Mouse (Mus musculus) intestine, embryonic 14.5 days (tissue): ENCODE measurements at regions not wholly inside any gene's neighbourhood (a gene's known extent, or its start where the extent isn't known, plus 50 kb on each side); places are given as distances from the start of the nearest gene placed in this dataset.
"Not testable (repeated sequence)": the region's sequence is repeated elsewhere in the genome, so short reads cannot be mapped to it uniquely, and the experiment has no call there.

Experiments used
- ATAC-seq: fragments of 200-750 bp; cut with Nextera tagmentation; replicated peaks from 2 replicates; pipeline ENCODE4 v1.8.0; 2017; ENCODE audit warnings: low read depth, moderate number of reproducible peaks, moderate TSS enrichment, moderate library complexity; ENCODE audit not compliant: low FRiP score, low TSS enrichment
- DNase-seq: peaks from one replicate; pipeline ENCODE4 v3.0.0-alpha.2; 2018; ENCODE audit warnings: low spot score
- H3K27ac ChIP-seq: fragments of 300-500 bp; sonication (generic); 2 replicates; pipeline ENCODE4 v1.5.1; 2014; ENCODE audit warnings: low read depth, mild to moderate bottlenecking, control low read depth
- H3K27me3 ChIP-seq: fragments of 300-500 bp; sonication (generic); replicated peaks from 2 replicates; pipeline ENCODE4 v1.6.1; 2014; ENCODE audit warnings: low read length, control low read depth; ENCODE audit not compliant: control insufficient read depth, insufficient read depth
- H3K36me3 ChIP-seq: fragments of 300-500 bp; sonication (generic); 2 replicates; pipeline ENCODE4 v1.6.1; 2014; ENCODE audit warnings: low read length, control low read depth; ENCODE audit not compliant: control insufficient read depth, insufficient read depth
- H3K4me1 ChIP-seq: fragments of 300-500 bp; sonication (generic); replicated peaks from 2 replicates; pipeline ENCODE4 v1.6.1; 2014; ENCODE audit warnings: low read length, control low read depth, mixed read lengths; ENCODE audit not compliant: control insufficient read depth, insufficient read depth
- H3K4me2 ChIP-seq: fragments of 300-500 bp; sonication (generic); 2 replicates; pipeline ENCODE4 v1.6.1; 2014; ENCODE audit warnings: low read length
- H3K4me3 ChIP-seq: fragments of 300-500 bp; sonication (generic); 2 replicates; pipeline ENCODE4 v1.5.1; 2014; ENCODE audit warnings: low read depth, low read length, control low read depth, mixed read lengths
- H3K9ac ChIP-seq: fragments of 300-500 bp; sonication (generic); 2 replicates; pipeline ENCODE4 v1.6.1; 2014; ENCODE audit warnings: mild to moderate bottlenecking, low read length
- H3K9me3 ChIP-seq: fragments of 300-500 bp; sonication (generic); 2 replicates; pipeline ENCODE4 v1.6.1; 2016; ENCODE audit warnings: low read length, control low read depth; ENCODE audit not compliant: control insufficient read depth
- WGBS: fragments of 180-500 bp; shearing (Covaris S2); extraction: QIAGEN DNeasy Blood & Tissue Kit; methylation state at CpG from one replicate; pipeline ENCODE4 v1.1.7; 2014; 5-methylcytosine and 5-hydroxymethylcytosine counted together

GRCm38 (mm10) chr1:184169967-184170366 lies 135.9 kb upstream of the 1700056E22Rik start:
- Histone ChIP-seq H3K27me3 (no peaks in the 10 kb centered on the region), H3K9ac (no peak overlapping the region), H3K27ac (no peak overlapping the region), H3K36me3 (no peaks in the 10 kb centered on the region), H3K4me3 (no peak overlapping the region), H3K9me3 (no peaks in the 10 kb centered on the region), H3K4me1 (no peaks in the 10 kb centered on the region), H3K4me2 (no peak overlapping the region)
- no peak for ATAC-seq
- WGBS: 50% methylated on average over 1 of the region's 1 CpGs
- DNase-seq: no peak

DNA sequence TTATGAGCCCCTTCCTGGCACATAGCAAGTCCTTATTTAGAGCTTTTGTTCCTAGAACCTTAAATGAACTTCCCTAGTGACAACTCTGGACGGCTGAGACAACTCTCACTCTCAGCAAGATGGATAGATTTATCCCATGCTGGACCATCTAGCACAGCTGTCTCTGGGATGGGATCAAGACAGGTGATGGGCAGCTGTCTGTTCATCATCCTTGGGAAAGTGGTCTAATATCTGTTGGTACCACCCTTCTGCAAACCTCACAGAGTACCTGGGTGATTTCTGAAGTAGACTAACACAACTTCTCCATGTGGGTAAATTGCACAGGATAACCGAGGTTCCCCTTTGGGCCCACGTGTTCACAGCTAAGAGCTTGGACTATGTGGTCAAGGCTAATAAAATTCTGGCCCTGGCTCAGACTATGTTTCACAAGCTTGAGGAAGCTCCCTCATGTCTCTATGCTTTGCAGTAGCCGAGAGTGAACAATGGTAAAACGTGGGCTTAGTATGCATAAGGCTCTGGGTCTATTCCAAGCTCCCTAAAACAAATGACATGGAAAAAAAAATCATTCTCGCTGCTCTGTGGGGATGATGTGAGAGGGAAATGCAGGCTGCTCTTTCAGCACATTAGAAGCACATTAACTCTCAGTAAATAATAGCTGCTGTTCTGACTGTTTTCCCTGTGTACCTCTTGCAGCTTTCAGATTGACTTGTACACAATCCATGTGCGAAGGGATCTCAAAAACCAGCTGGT lies 135.1 kb upstream of the 1700056E22Rik start:
- ATAC-seq: no peak
- Histone ChIP-seq H3K36me3 (no peaks in the 10 kb centered on the region), H3K4me2 (no peak overlapping the region), H3K4me1 (no peaks in the 10 kb centered on the region), H3K9me3 (no peaks in the 10 kb centered on the region), H3K27me3 (no peaks in the 10 kb centered on the region), H3K9ac (no peak overlapping the region), H3K27ac (no peak overlapping the region), H3K4me3 (no peak overlapping the region)
- 69% methylated on average over 7 of the region's 7 CpGs for WGBS
- DNase-seq: no peak

- Histone ChIP-seq H3K27ac (no peak overlapping the region), H3K4me1 (no peaks in the 10 kb centered on the region), H3K9ac (no peak overlapping the region), H3K4me3 (no peak overlapping the region), H3K4me2 (no peak overlapping the region), H3K27me3 (no peaks in the 10 kb centered on the region), H3K9me3 (no peaks in the 10 kb centered on the region), H3K36me3 (no peaks in the 10 kb centered on the region)
- ATAC-seq (no peak), DNase-seq (no peak)
- WGBS: 71% methylated on average over 2 of the region's 2 CpGs
These were observed 132.8 kb upstream of the 1700056E22Rik start for GRCm38 (mm10) chr1:184166951-184167350.

DNA sequence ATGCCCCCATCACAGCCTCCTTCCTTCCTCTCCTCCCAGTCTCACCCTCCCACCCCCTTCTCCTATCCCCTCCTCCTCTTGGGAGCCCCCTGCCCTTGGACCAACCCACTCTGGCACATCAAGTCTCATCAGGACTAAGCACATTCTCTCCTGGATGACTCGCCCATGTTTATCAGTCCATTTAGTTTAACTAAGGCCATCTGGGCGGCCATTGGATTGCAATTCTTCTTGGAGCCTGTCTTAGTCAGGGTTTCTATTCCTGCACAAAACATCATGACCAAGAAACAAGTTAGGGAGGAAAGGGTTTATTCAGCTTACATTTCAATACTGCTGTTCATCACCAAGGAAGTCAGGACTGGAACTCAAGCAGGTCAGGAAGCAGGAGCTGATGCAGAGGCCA lies 128.4 kb upstream of the 1700056E22Rik start:
- H3K27ac ChIP-seq, H3K9ac ChIP-seq, ATAC-seq, H3K4me3 ChIP-seq, H3K4me2 ChIP-seq, H3K36me3 ChIP-seq, H3K9me3 ChIP-seq, H3K27me3 ChIP-seq, DNase-seq, H3K4me1 ChIP-seq: not testable (repeated sequence)
- 76% methylated on average over 2 of the region's 2 CpGs for WGBS

DNA sequence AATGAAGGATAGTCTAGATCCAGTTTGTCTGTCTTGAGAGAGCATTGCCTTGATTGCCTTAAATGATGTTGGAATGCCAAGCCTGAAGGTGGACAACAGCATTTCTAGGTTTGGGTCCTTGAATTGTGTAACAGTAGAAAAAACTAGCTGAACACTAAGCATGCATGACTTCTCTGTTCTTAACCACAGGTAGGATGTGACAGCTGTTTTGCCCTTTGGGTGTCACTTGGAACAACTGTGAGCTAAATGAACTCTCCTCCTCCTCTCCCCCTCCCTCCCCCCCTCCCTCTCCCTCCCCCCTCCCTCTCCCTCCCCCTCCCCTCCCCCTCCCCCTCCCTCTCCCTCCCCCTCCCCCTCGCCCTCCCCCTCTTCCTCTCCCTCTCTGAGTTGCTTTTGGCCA lies 113.6 kb upstream of the 1700056E22Rik start:
- H3K9me3 ChIP-seq: no peaks in the 10 kb centered on the region
- DNase-seq (no peak), ATAC-seq (no peak)
- no peaks in the 10 kb centered on the region for H3K27me3 ChIP-seq
- no peaks in the 10 kb centered on the region for H3K36me3 ChIP-seq
- H3K4me1 ChIP-seq: no peaks in the 10 kb centered on the region
- H3K4me3 ChIP-seq: no peak overlapping the region
- WGBS: no CpG with 5 or more reads among the region's 1 CpGs
- H3K4me2 ChIP-seq: no peak overlapping the region
- no peak overlapping the region for H3K9ac ChIP-seq
- no peak overlapping the region for H3K27ac ChIP-seq

GRCm38 (mm10) chr1:184142974-184143373 lies 108.9 kb upstream of the 1700056E22Rik start:
- H3K9me3 ChIP-seq: no peaks in the 10 kb centered on the region
- ATAC-seq (no peak), DNase-seq (no peak)
- H3K27ac ChIP-seq: no peak overlapping the region
- no peaks in the 10 kb centered on the region for H3K4me1 ChIP-seq
- H3K36me3 ChIP-seq: no peaks in the 10 kb centered on the region
- no peak overlapping the region for H3K9ac ChIP-seq
- no peak overlapping the region for H3K4me3 ChIP-seq
- H3K4me2 ChIP-seq: no peak overlapping the region
- 28% methylated on average over 2 of the region's 2 CpGs for WGBS
- no peaks in the 10 kb centered on the region for H3K27me3 ChIP-seq

DNA sequence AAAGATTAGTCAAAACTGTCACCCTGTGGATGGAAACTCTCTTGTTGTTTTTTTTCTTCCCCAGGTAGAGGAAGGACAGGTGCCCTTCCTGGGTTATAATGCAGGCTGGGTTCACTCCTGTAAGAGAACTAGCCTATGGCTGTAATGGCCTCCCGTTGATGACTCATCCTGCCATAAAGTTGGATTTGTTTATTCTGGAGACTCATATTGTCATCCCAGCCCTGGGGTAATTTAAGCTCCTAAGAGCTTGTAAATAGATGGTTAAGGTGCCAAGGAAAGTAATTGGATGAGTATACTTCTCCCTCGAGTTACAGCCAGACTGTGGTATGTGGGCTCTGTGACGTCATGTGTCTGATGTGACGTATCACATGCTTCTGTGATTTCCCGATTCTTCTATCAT lies 106.4 kb upstream of the 1700056E22Rik start:
- H3K4me2 ChIP-seq: no peak overlapping the region
- no peaks in the 10 kb centered on the region; the same call in 1 of the 2 replicates for H3K4me1 ChIP-seq
- 40% methylated on average over 5 of the region's 5 CpGs for WGBS
- no peaks in the 10 kb centered on the region for H3K9me3 ChIP-seq
- no peak overlapping the region for H3K27ac ChIP-seq
- no peak for DNase-seq
- H3K4me3 ChIP-seq: no peak overlapping the region
- H3K27me3 ChIP-seq: no peaks in the 10 kb centered on the region
- peak; percentile 81 for ATAC-seq
- H3K9ac ChIP-seq: no peak overlapping the region
- no peaks in the 10 kb centered on the region for H3K36me3 ChIP-seq

DNA sequence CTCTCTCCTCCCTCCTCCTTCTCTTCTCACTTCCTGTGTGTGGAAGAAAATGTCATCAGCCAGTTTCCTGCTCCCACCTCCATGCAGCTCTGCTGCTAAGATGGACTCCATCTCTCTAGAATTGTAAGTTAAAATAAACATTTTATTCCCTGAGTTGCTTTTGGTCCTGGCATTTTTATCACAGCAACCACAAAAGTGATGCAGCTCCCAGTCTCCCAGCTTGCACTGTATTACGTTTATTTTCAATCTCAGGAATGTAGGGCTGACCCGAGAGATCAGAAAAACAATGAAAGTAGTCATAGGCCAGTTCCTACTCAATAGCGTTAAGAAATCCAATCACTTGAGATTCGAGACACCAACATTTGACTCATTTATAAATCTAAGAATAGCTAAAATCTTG lies 106.0 kb upstream of the 1700056E22Rik start:
- H3K9me3 ChIP-seq: no peaks in the 10 kb centered on the region
- H3K4me2 ChIP-seq: no peak overlapping the region
- WGBS: 54% methylated on average over 4 of the region's 4 CpGs
- no peak for DNase-seq
- no peak overlapping the region for H3K27ac ChIP-seq
- no peak overlapping the region for H3K9ac ChIP-seq
- H3K27me3 ChIP-seq: no peaks in the 10 kb centered on the region
- H3K4me1 ChIP-seq: no peaks in the 10 kb centered on the region; the same call in 1 of the 2 replicates
- H3K4me3 ChIP-seq: no peak overlapping the region
- ATAC-seq: no peak
- no peaks in the 10 kb centered on the region for H3K36me3 ChIP-seq

GRCm38 (mm10) chr1:184138661-184139060 lies 104.6 kb upstream of the 1700056E22Rik start:
- no peaks in the 10 kb centered on the region; the same call in 1 of the 2 replicates for H3K4me1 ChIP-seq
- no peak for ATAC-seq
- no peak overlapping the region for H3K4me2 ChIP-seq
- H3K9ac ChIP-seq: no peak overlapping the region
- no peak for DNase-seq
- H3K4me3 ChIP-seq: no peak overlapping the region
- H3K27me3 ChIP-seq: no peaks in the 10 kb centered on the region
- no peaks in the 10 kb centered on the region for H3K9me3 ChIP-seq
- no peaks in the 10 kb centered on the region for H3K36me3 ChIP-seq
- WGBS: 81% methylated on average over 3 of the region's 3 CpGs
- H3K27ac ChIP-seq: no peak overlapping the region
